ENCODE assay signal across 8 mouse cellular contexts in the genomic region with DNA sequence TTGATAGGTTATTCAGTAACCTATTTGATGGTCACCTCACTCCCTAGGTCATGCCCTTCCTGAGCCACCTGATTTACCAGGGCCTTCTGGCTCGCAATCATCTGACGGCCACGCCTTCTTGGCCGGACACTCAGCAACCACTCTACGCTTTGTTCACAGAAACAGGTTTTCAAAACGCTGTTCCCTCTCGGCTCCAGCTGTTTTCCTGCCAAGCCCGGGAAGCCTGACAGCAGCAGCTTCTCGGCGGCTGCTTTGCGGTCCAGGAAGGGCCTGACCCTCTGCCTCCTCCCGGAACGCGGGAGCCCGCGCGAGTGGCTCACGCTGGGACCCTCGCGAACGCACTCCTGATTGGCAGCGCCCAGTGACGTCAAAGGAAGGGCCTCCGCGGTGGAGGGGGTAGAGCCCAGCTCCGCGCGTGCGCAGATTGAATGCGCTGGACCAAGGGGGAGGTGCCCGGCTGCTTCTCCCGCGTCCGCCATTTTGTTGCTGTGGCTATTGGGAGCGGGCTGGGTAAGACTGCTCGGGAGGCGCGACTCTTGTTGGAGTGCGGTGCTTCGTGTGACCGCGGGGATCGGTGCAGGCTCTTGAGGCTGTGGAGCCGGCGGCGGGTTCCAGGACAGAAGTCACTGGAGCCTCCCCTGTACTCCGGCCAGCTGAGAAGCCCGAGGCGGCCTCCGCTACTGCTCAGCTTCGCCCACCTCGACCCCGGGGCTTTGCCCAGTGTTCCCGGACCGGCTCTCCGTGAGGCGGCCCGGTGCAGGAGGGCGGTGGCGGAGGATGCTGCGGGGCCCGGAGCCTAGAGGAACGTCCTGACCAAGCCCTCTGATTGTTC. TPM values are rescaled to one million over a fixed set of nuclear protein-coding genes. Genes with fewer than 3 reads are reported as not detected.
DNase-seq lines count a peak whose midpoint lies in the region; ATAC-seq and TF ChIP-seq lines count a peak whose summit lies in the region.

A gene (plus strand): TSS at position 447 of the 832 bp plus-strand sequence.

- H3K36me3 ChIP-seq in forebrain, embryonic 10.5 days (replicated peaks), result peaks cover 25% of the 10 kb centered on the region
- H3K36me3 ChIP-seq in heart, embryonic 15.5 days, result peaks cover 5% of the 10 kb centered on the region; the same call in 1 of the 2 replicates
- H3K36me3 ChIP-seq in liver, embryonic 14.5 days (replicated peaks; ENCODE audit: control insufficient read depth, insufficient read depth, low read depth), result peaks cover 8% of the 10 kb centered on the region
- peaks cover 2% of the 10 kb centered on the region; the same call in 1 of the 2 replicates for H3K36me3 ChIP-seq in neural tube, embryonic 11.5 days (ENCODE audit: control insufficient read depth, insufficient read depth, low read length)
- H3K36me3 ChIP-seq in stomach, postnatal 0 days (ENCODE audit: control insufficient read depth, insufficient read depth, low read length), result no peaks in the 10 kb centered on the region

- TF ChIP-seq CTCF in liver, embryonic 14.5 days (IDR thresholded peaks at IDR 0.05; ENCODE audit: low read depth), result no peak
- 0 out of 2 replicates have a peak, but pooled peaks have one; percentile 4 for TF ChIP-seq CTCF in stomach, postnatal 0 days (IDR thresholded peaks at IDR 0.05; ENCODE audit: low read depth)

- no peaks in the 10 kb centered on the region for H3K27me3 ChIP-seq in forebrain, embryonic 10.5 days (ENCODE audit: poor library complexity, severe bottlenecking)
- H3K27me3 ChIP-seq in heart, embryonic 15.5 days, result no peaks in the 10 kb centered on the region
- H3K27me3 ChIP-seq in liver, embryonic 14.5 days (ENCODE audit: control insufficient read depth, insufficient read depth, low read length), result no peaks in the 10 kb centered on the region
- H3K27me3 ChIP-seq in neural tube, embryonic 11.5 days (ENCODE audit: control insufficient read depth, insufficient read depth, low read length), result no peaks in the 10 kb centered on the region
- no peaks in the 10 kb centered on the region for H3K27me3 ChIP-seq in stomach, postnatal 0 days (ENCODE audit: control insufficient read depth, insufficient read depth, low read length)

- under 1% methylated on average over 63 of the region's 63 CpGs for WGBS in forebrain, embryonic 10.5 days
- WGBS in heart, embryonic 15.5 days, result under 1% methylated on average over 63 of the region's 63 CpGs
- WGBS in liver, embryonic 14.5 days (ENCODE audit: insufficient replicate concordance), result under 1% methylated on average over 60 of the region's 63 CpGs
- under 1% methylated on average over 61 of the region's 63 CpGs for WGBS in neural tube, embryonic 11.5 days
- under 1% methylated on average over 62 of the region's 63 CpGs for WGBS in stomach, postnatal 0 days

- peaks cover 32% of the 10 kb centered on the region for H3K4me1 ChIP-seq in forebrain, embryonic 10.5 days
- peaks cover 25% of the 10 kb centered on the region for H3K4me1 ChIP-seq in heart, embryonic 15.5 days (replicated peaks)
- peaks cover 13 to 15% of the 10 kb centered on the region in 2 experiments for H3K4me1 ChIP-seq in liver, embryonic 14.5 days (replicated peaks; ENCODE audit: control insufficient read depth in 2 of 2, insufficient read depth in 2 of 2, low read length in 1 of 2)
- peaks cover 9% of the 10 kb centered on the region for H3K4me1 ChIP-seq in neural tube, embryonic 11.5 days (ENCODE audit: control insufficient read depth, insufficient read depth, low read length)
- 0 out of 2 replicates have a peak, but pooled peaks cover 2% of the 10 kb centered on the region for H3K4me1 ChIP-seq in stomach, postnatal 0 days (replicated peaks; ENCODE audit: control insufficient read depth, insufficient read depth)

- H3K9me3 ChIP-seq in forebrain, embryonic 10.5 days, result 0 out of 2 replicates have a peak, but pooled peaks cover 2% of the 10 kb centered on the region
- H3K9me3 ChIP-seq in heart, embryonic 15.5 days (replicated peaks), result no peaks in the 10 kb centered on the region
- no peaks in the 10 kb centered on the region for H3K9me3 ChIP-seq in liver, embryonic 14.5 days (ENCODE audit: control insufficient read depth, low read length)
- H3K9me3 ChIP-seq in neural tube, embryonic 11.5 days (ENCODE audit: control insufficient read depth, low read length), result no peaks in the 10 kb centered on the region
- H3K9me3 ChIP-seq in stomach, postnatal 0 days (ENCODE audit: control insufficient read depth, low read length), result no peaks in the 10 kb centered on the region

- H3K4me3 ChIP-seq in forebrain, embryonic 10.5 days, result peak within 1 kb of the TSS; percentile 99
- peak within 1 kb of the TSS; percentile 94 for H3K4me3 ChIP-seq in heart, embryonic 15.5 days
- peak within 1 kb of the TSS; percentile 94 to 97 for H3K4me3 ChIP-seq in liver, embryonic 14.5 days (ENCODE audit: insufficient read depth in 1 of 2, low read depth in 2 of 2, low read length in 2 of 2)
- H3K4me3 ChIP-seq in neural tube, embryonic 11.5 days (ENCODE audit: low read depth, low read length), result peak within 1 kb of the TSS; percentile 90
- H3K4me3 ChIP-seq in stomach, postnatal 0 days (ENCODE audit: low read depth, low read length), result peak within 1 kb of the TSS; percentile 97

- peak within 1 kb of the TSS; percentile 98 for H3K27ac ChIP-seq in forebrain, embryonic 10.5 days
- peak within 1 kb of the TSS; percentile 98 for H3K27ac ChIP-seq in heart, embryonic 15.5 days
- H3K27ac ChIP-seq in liver, embryonic 14.5 days, result peak within 1 kb of the TSS; percentile 73
- H3K27ac ChIP-seq in neural tube, embryonic 11.5 days (ENCODE audit: low read depth, low read length), result peak within 1 kb of the TSS; percentile 84
- H3K27ac ChIP-seq in stomach, postnatal 0 days (replicated peaks), result peak within 1 kb of the TSS; percentile 96

- TF ChIP-seq EP300 in liver, embryonic 14.5 days (IDR thresholded peaks at IDR 0.05; ENCODE audit: low read depth), result no peak
- TF ChIP-seq EP300 in stomach, postnatal 0 days (optimal IDR thresholded peaks at IDR 0.05), result no peak

- H3K9ac ChIP-seq in heart, embryonic 15.5 days, result peak within 1 kb of the TSS; percentile 95
- H3K9ac ChIP-seq in liver, embryonic 14.5 days (replicated peaks), result peak within 1 kb of the TSS; percentile 93
- peak within 1 kb of the TSS; percentile 90 for H3K9ac ChIP-seq in neural tube, embryonic 11.5 days (ENCODE audit: low read length)
- H3K9ac ChIP-seq in stomach, postnatal 0 days (ENCODE audit: low read length), result peak within 1 kb of the TSS; percentile 90

- peak; percentile 92 for ATAC-seq in CD4-positive, CD25-positive, alpha-beta regulatory T cell, adult 4 months
- ATAC-seq in heart, embryonic 15.5 days (replicated peaks; ENCODE audit: insufficient number of reproducible peaks, insufficient read depth, low FRiP score, low read depth), result peak; percentile 98
- ATAC-seq in liver, embryonic 14.5 days (ENCODE audit: insufficient read depth), result peak; percentile 92
- ATAC-seq in neural tube, embryonic 11.5 days (ENCODE audit: insufficient read depth, low FRiP score, low TSS enrichment), result peak; percentile 95
- peak; percentile 96 for ATAC-seq in stomach, postnatal 0 days (ENCODE audit: low FRiP score, low TSS enrichment)

- peak; percentile 96 for DNase-seq in c-Kit-negative CD71-positive TER-119-positive erythroid progenitor cells, embryonic 14.5 days (ENCODE audit: low read depth, low spot score)
- peak; percentile 99 for DNase-seq in forebrain, embryonic 10.5 days (ENCODE audit: extremely low spot score, low spot score)
- DNase-seq in kidney, postnatal 25 days, result peak; percentile 97 to 99
- peak; percentile 94 to 95 (median 94) for DNase-seq in liver, embryonic 14.5 days (ENCODE audit: low read depth in 3 of 3, low spot score in 3 of 3)
- DNase-seq in neural tube, embryonic 11.5 days (ENCODE audit: low spot score), result peak; percentile 99
- DNase-seq in stomach, postnatal 0 days (ENCODE audit: low spot score), result peak; percentile 98

- peak within 1 kb of the TSS; percentile 69 for H3K4me2 ChIP-seq in heart, embryonic 15.5 days
- peak within 1 kb of the TSS; percentile 83 for H3K4me2 ChIP-seq in liver, embryonic 14.5 days (ENCODE audit: low read depth)
- peak within 1 kb of the TSS; percentile 84 for H3K4me2 ChIP-seq in neural tube, embryonic 11.5 days (ENCODE audit: low read depth)
- peak within 1 kb of the TSS; percentile 68 for H3K4me2 ChIP-seq in stomach, postnatal 0 days (replicated peaks; ENCODE audit: low read depth)

RNA-seq across cellular contexts. Expression of the gene that starts here (rescaled TPM):
- 10 to 100 TPM; 20.2 to 24.2 TPM for polyA plus RNA-seq in CD4-positive, CD25-positive, alpha-beta regulatory T cell, adult 4 months (2017; shearing (Covaris generic))
- 72.9 and 73.4 TPM in 2 replicates for polyA plus RNA-seq in forebrain, embryonic 10.5 days (2016; fragmentation: Nextera tagmentation; extraction: Ambion mirVana)
- 40.6 and 46.3 TPM in 2 replicates for polyA plus RNA-seq in heart, embryonic 15.5 days (2015; fragmentation: Nextera tagmentation; extraction: Ambion mirVana)
- polyA plus RNA-seq in liver, embryonic 14.5 days (2012; rRNA removed), result 6.8 and 8.0 TPM in 2 replicates
- 18.8 and 25.0 TPM in 2 replicates for polyA plus RNA-seq in liver, embryonic 14.5 days (2014; fragmentation: Nextera tagmentation; extraction: Ambion mirVana)
- polyA plus RNA-seq in neural tube, embryonic 11.5 days (2014; fragmentation: Nextera tagmentation; extraction: Ambion mirVana), result 86.5 and 93.8 TPM in 2 replicates
- polyA plus RNA-seq in stomach, postnatal 0 days (2015; fragmentation: Nextera tagmentation; extraction: Ambion mirVana), result 29.1 and 30.0 TPM in 2 replicates

Comparison
In these comparisons a context has a peak if more than half of its experiments do, and no peak if none do; other contexts are left out.
1. Peak in every context shown above with its lines: DNase-seq, ATAC-seq, H3K4me3 ChIP-seq and H3K27ac ChIP-seq.